Mouse (Mus musculus): Measurements from ENCODE around the gene Gpatch4. TPM values are rescaled to one million over a fixed set of nuclear protein-coding genes. Genes with fewer than 3 reads are reported as not detected.

Gpatch4 gene
- 43.6 TPM for polyA plus RNA-seq (2017; shearing (Covaris generic))

GRCm38 (mm10) chr3:88042661-88043421 is at the start of gene Gpatch4:
Gene Gpatch4 (plus strand): TSS chr3:88043108.

GRCm38 (mm10) chr3:88000181-88000580 is 42.7 kb upstream of the Gpatch4 start, which contains the start of gene Bcan:
Gene Bcan (minus strand): TSS chr3:88000230.

GRCm38 (mm10) chr3:88027434-88028186 is 15.3 kb upstream of the Gpatch4 start, which contains the start of gene Hapln2:
Gene Hapln2 (minus strand): TSS chr3:88027583.

GRCm38 (mm10) chr3:88057902-88058696 is 15.2 kb downstream of the Gpatch4 start, which contains the start of gene Naxe:
Gene Naxe (minus strand): TSS chr3:88058495.

GRCm38 (mm10) chr3:88078204-88078603 is 35.3 kb downstream of the Gpatch4 start, which contains the start of gene Ttc24:
Gene Ttc24 (minus strand): TSS chr3:88078304.

GRCm38 (mm10) chr3:88081345-88082223 is 38.7 kb downstream of the Gpatch4 start, which contains the start of gene Iqgap3:
Gene Iqgap3 (plus strand): TSS chr3:88081971.

Other genes with a start within 250 kb of the Gpatch4 start
- not detected for gene Ntrk1, start 247.9 kb upstream of the Gpatch4 start, polyA plus RNA-seq (2017; shearing (Covaris generic))
- 0.65 TPM for gene Insrr, start 246.2 kb upstream of the Gpatch4 start, polyA plus RNA-seq (2017; shearing (Covaris generic))
- 64.2 TPM for gene Pear1, start 218.8 kb upstream of the Gpatch4 start, polyA plus RNA-seq (2017; shearing (Covaris generic))
- 289 TPM for gene Sh2d2a, start 196.4 kb upstream of the Gpatch4 start, polyA plus RNA-seq (2017; shearing (Covaris generic))
- 8.1 TPM for gene Prcc, start 157.5 kb upstream of the Gpatch4 start, polyA plus RNA-seq (2017; shearing (Covaris generic))
- gene Hdgf, start 136.8 kb upstream of the Gpatch4 start, polyA plus RNA-seq (2017; shearing (Covaris generic)) = 24.7 TPM
- gene Mrpl24, start 123.6 kb upstream of the Gpatch4 start, polyA plus RNA-seq (2017; shearing (Covaris generic)) = 148 TPM
- 8.1 TPM for gene Isg20l2, start 112.8 kb upstream of the Gpatch4 start, polyA plus RNA-seq (2017; shearing (Covaris generic))
- 31.9 TPM for gene Rrnad1, start 112.4 kb upstream of the Gpatch4 start, polyA plus RNA-seq (2017; shearing (Covaris generic))
- gene Crabp2, start 94.4 kb upstream of the Gpatch4 start, polyA plus RNA-seq (2017; shearing (Covaris generic)) = not detected
- 0.06 TPM for gene Nes, start 72.0 kb upstream of the Gpatch4 start, polyA plus RNA-seq (2017; shearing (Covaris generic))
- gene Bcan, start 42.9 kb upstream of the Gpatch4 start, polyA plus RNA-seq (2017; shearing (Covaris generic)) = not detected
- gene Hapln2, start 15.5 kb upstream of the Gpatch4 start, polyA plus RNA-seq (2017; shearing (Covaris generic)) = not detected
- gene Naxe, start 15.4 kb downstream of the Gpatch4 start, polyA plus RNA-seq (2017; shearing (Covaris generic)) = 102 TPM
- gene Ttc24, start 35.2 kb downstream of the Gpatch4 start, polyA plus RNA-seq (2017; shearing (Covaris generic)) = not detected
- 0.84 TPM for gene Iqgap3, start 38.9 kb downstream of the Gpatch4 start, polyA plus RNA-seq (2017; shearing (Covaris generic))
- 22.5 TPM for gene Mef2d, start 99.3 kb downstream of the Gpatch4 start, polyA plus RNA-seq (2017; shearing (Covaris generic))
- gene Rhbg, start 211.6 kb downstream of the Gpatch4 start, polyA plus RNA-seq (2017; shearing (Covaris generic)) = not detected
- not detected for gene Gm38392, start 244.1 kb downstream of the Gpatch4 start, polyA plus RNA-seq (2017; shearing (Covaris generic))